Mouse (Mus musculus) CH12.LX (cell line): ENCODE data around the gene Ttll9. TPM values are rescaled to one million over a fixed set of nuclear protein-coding genes. Genes with fewer than 3 reads are reported as not detected.

Experiments used
- DNase-seq: peaks from one replicate; pipeline ENCODE4 v3.0.0-alpha.2; 2013; ENCODE audit errors: extremely low read depth
- H3K27ac ChIP-seq: 2 replicates; pipeline ENCODE4 v1.5.1; 2012; ENCODE audit warnings: low read depth, mild to moderate bottlenecking, control low read depth, moderate library complexity; ENCODE audit not compliant: insufficient read depth
- H3K27me3 ChIP-seq: replicated peaks from 2 replicates; pipeline ENCODE3; 2012; ENCODE audit warnings: inconsistent platforms
- H3K36me3 ChIP-seq, 2 experiments: replicated peaks in 1 of 2; 2 replicates each; pipeline versions ENCODE3 to v1.6.1; 2012; ENCODE audit warnings: inconsistent platforms in 1 of 2, low read length in 1 of 2, mild to moderate bottlenecking in 1 of 2, mixed read lengths in 1 of 2, moderate library complexity in 1 of 2; ENCODE audit not compliant: control insufficient read depth in 1 of 2, insufficient read depth in 1 of 2
- H3K4me1 ChIP-seq, 2 experiments: 2 replicates each; pipeline ENCODE4 v1.6.1; 2012; ENCODE audit warnings: inconsistent platforms in 1 of 2, moderate library complexity in 1 of 2; ENCODE audit not compliant: insufficient read depth in 2 of 2, control insufficient read depth in 1 of 2
- H3K4me2 ChIP-seq: 2 replicates; pipeline ENCODE4 v1.6.1; 2012; ENCODE audit warnings: low read depth, mild to moderate bottlenecking, control low read depth; ENCODE audit not compliant: poor library complexity, insufficient read depth, severe bottlenecking
- H3K4me3 ChIP-seq, 3 experiments: fragments of 150-350 bp in 1 of 3; sonication (generic) in 1 of 3; replicated peaks in 1 of 3; 2 replicates each; pipeline versions ENCODE3 to v1.5.1; 2011 to 2012; ENCODE audit warnings: low read depth in 2 of 3, low read length in 2 of 3, mild to moderate bottlenecking in 2 of 3, moderate library complexity in 2 of 3, control low read depth in 1 of 3, improper control_type of control experiment in 1 of 3, inconsistent platforms in 1 of 3, mixed read lengths in 1 of 3; ENCODE audit not compliant: poor library complexity in 1 of 3
- H3K79me2 ChIP-seq: replicated peaks from 2 replicates; pipeline ENCODE4 v1.6.1; 2012; ENCODE audit warnings: mild to moderate bottlenecking, moderate library complexity; ENCODE audit not compliant: control insufficient read depth, poor library complexity, insufficient read depth, severe bottlenecking; ENCODE audit errors: extremely low read depth
- H3K9ac ChIP-seq: 2 replicates; pipeline ENCODE4 v1.6.1; 2012; ENCODE audit warnings: low read depth, mild to moderate bottlenecking, control low read depth, moderate library complexity; ENCODE audit not compliant: insufficient read depth
- H3K9me3 ChIP-seq: replicated peaks from 2 replicates; pipeline ENCODE3; 2012; ENCODE audit warnings: low read length, inconsistent platforms, mixed read lengths
- BHLHE40 ChIP-seq: IDR thresholded peaks from 2 replicates; pipeline ENCODE4 v1.6.1; 2011; ENCODE audit warnings: mild to moderate bottlenecking, low read depth, low read length, improper control_type of control experiment
- CHD1 ChIP-seq: IDR thresholded peaks from 2 replicates; pipeline ENCODE4 v1.6.1; 2012; ENCODE audit warnings: low read depth, low read length, improper control_type of control experiment, inconsistent platforms
- ELF1 ChIP-seq: IDR thresholded peaks from 2 replicates; pipeline ENCODE4 v1.6.1; 2014; ENCODE audit warnings: low read depth, mild to moderate bottlenecking, inconsistent platforms, low read length, improper control_type of control experiment
- ETS1 ChIP-seq: conservative IDR thresholded peaks from 2 replicates; pipeline ENCODE4 v1.6.1; 2012; ENCODE audit warnings: low read depth, mild to moderate bottlenecking, inconsistent platforms, low read length, improper control_type of control experiment, moderate library complexity
- GABPA ChIP-seq: IDR thresholded peaks from 2 replicates; pipeline ENCODE4 v1.6.1; 2012; ENCODE audit warnings: low read depth, low read length, improper control_type of control experiment, inconsistent platforms; ENCODE audit not compliant: insufficient replicate concordance
- HCFC1 ChIP-seq: IDR thresholded peaks from 2 replicates; pipeline ENCODE4 v1.6.1; 2012; ENCODE audit warnings: low read depth, mild to moderate bottlenecking, inconsistent platforms, low read length, improper control_type of control experiment
- JUND ChIP-seq: conservative IDR thresholded peaks from 2 replicates; pipeline ENCODE4 v1.6.1; 2011; ENCODE audit warnings: low read depth, low read length, improper control_type of control experiment
- KAT2A ChIP-seq: IDR thresholded peaks from 2 replicates; pipeline ENCODE4 v1.6.1; 2012; ENCODE audit warnings: low read length, improper control_type of control experiment, inconsistent platforms; ENCODE audit not compliant: insufficient replicate concordance
- MAX ChIP-seq: IDR thresholded peaks from 2 replicates; pipeline ENCODE4 v1.6.1; 2011; ENCODE audit warnings: low read length, improper control_type of control experiment
- MEF2A ChIP-seq: IDR thresholded peaks from 2 replicates; pipeline ENCODE4 v1.6.1; 2014; ENCODE audit warnings: low read depth, mild to moderate bottlenecking, inconsistent platforms, low read length, improper control_type of control experiment, borderline replicate concordance
- MXI1 ChIP-seq: IDR thresholded peaks from 2 replicates; pipeline ENCODE4 v1.6.1; 2011; ENCODE audit warnings: mild to moderate bottlenecking, low read depth, low read length, improper control_type of control experiment
- MYC ChIP-seq: IDR thresholded peaks from 2 replicates; pipeline ENCODE4 v1.6.1; 2011; ENCODE audit warnings: low read depth, mild to moderate bottlenecking, improper control_type of control experiment, low read length
- NELFE ChIP-seq: IDR thresholded peaks from 2 replicates; pipeline ENCODE4 v1.6.1; 2011; ENCODE audit warnings: low read depth, low read length, improper control_type of control experiment
- NRF1 ChIP-seq: IDR thresholded peaks from 2 replicates; pipeline ENCODE4 v1.6.1; 2014; ENCODE audit warnings: low read depth, mild to moderate bottlenecking, inconsistent platforms, low read length, improper control_type of control experiment, moderate library complexity
- RAD21 ChIP-seq: IDR thresholded peaks from 2 replicates; pipeline ENCODE4 v1.6.1; 2011; ENCODE audit warnings: low read depth, mild to moderate bottlenecking, low read length, improper control_type of control experiment, moderate library complexity
- RCOR1 ChIP-seq: conservative IDR thresholded peaks from 2 replicates; pipeline ENCODE4 v1.6.1; 2012; ENCODE audit warnings: low read depth, mild to moderate bottlenecking, inconsistent platforms, low read length, improper control_type of control experiment
- SIN3A ChIP-seq: IDR thresholded peaks from 2 replicates; pipeline ENCODE4 v1.6.1; 2012; ENCODE audit warnings: low read length, improper control_type of control experiment, inconsistent platforms
- SMC3 ChIP-seq: IDR thresholded peaks from 2 replicates; pipeline ENCODE4 v1.6.1; 2011; ENCODE audit warnings: low read depth, low read length, improper control_type of control experiment
- USF1 ChIP-seq: IDR thresholded peaks from 2 replicates; pipeline ENCODE4 v1.6.1; 2014; ENCODE audit warnings: low read depth, mild to moderate bottlenecking, inconsistent platforms, low read length, improper control_type of control experiment
- USF2 ChIP-seq: conservative IDR thresholded peaks from 2 replicates; pipeline ENCODE4 v1.6.1; 2011; ENCODE audit warnings: low read depth, low read length, improper control_type of control experiment
- ZC3H11A ChIP-seq: IDR thresholded peaks from 2 replicates; pipeline ENCODE4 v1.6.1; 2012; ENCODE audit warnings: low read depth, mild to moderate bottlenecking, inconsistent platforms, low read length, improper control_type of control experiment
- ZMIZ1 ChIP-seq: IDR thresholded peaks from 2 replicates; pipeline ENCODE4 v1.6.1; 2012; ENCODE audit warnings: low read depth, mild to moderate bottlenecking, inconsistent platforms, low read length, improper control_type of control experiment
- ZNF384 ChIP-seq: IDR thresholded peaks from 2 replicates; pipeline ENCODE4 v1.6.1; 2012; ENCODE audit warnings: low read depth, low read length, improper control_type of control experiment, inconsistent platforms
- dilution Hi-C: fragments of 300-500 bp; cut with MboI; formaldehyde crosslinking; loops from 2 replicates; pipeline ENCODE4 v1.14.3; 2020; ENCODE audit warnings: low sequenced_read_pairs; ENCODE audit not compliant: extremely low pct_unique_long_range_greater_than_20kb, extremely low pct_ligation_motif_present
- in situ Hi-C: fragments of 300-500 bp; cut with MboI; formaldehyde crosslinking; loops from 3 replicates; pipeline ENCODE4 v1.14.3; 2019; ENCODE audit warnings: low sequenced_read_pairs, low pct_ligation_motif_present, low pct_unique_long_range_greater_than_20kb, mixed read lengths
- polyA plus RNA-seq: library from polyadenylated mRNA; unstranded; fragments of >175 nt; gene quantifications from 2 replicates; pipeline ENCODE4 v1.2.1, GENCODE M21; 2012; ENCODE audit warnings: low read depth; ENCODE audit not compliant: insufficient read length
- total RNA-seq, 2 experiments: library from RNA; depleted of rRNA; stranded (reverse); fragments of 300-350 nt in 1 of 2; fragments of >200 nt in 1 of 2; gene quantifications; 2 replicates each; pipeline ENCODE4 v1.2.3; 2012 to 2014

Gene Ttll9
- total and polyA plus RNA-seq, 3 experiments, result 1.5 to 1.7 (median 1.7) TPM

DNA sequence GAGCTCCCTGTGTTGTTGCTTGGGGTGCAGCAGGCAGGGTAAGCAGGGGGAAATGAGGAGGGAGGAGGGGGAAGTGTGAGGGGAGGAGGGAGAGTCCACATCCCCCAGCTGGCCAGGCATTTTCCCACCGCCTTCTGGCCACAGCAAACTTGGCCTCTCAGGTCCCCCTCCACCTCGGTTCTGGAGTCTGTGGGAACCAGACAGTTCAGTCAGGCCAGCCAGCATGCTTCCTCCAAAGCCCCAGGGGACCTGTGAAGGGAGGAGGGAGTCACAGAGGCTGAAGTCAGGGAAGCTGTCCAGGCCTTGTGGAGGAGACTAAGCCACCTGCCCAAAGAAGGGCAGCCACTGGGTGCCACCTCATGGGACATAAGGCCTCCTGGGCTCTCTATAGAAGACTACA lies 32.0 kb upstream of the Ttll9 start:
- H3K9me3 ChIP-seq, result no peaks in the 10 kb centered on the region

DNA sequence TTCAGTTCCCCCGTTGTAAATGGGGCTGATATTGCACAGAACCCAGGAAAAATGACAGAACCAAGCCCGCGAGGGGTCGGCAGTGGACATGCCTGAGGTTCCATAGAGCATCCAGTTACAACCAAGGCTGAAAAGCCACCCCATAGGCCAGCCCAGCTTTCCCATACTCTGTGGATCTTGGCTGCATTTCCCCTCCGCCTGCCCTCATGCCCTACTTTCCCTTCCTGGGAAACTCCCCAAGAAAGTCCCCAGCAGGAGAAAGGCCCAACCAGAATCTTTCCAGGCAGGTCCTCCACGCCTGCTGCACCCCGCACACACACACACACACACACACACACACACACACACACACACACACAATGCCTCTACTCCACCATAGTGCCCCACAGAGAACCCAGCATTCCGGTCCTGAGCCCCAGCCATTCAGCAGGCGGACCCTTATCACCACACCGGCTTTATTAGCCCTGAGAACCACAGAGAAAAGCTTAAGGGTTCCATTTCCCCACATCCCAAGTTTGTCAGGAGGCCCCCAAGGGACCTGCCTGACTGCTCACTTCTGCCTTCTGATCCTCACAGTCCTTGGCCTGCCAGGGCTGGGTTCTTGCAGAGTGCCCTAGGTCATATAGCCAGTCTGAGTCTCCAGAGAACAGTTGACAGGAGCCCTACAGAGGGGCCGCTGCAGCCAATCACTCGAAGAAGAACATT lies 30.7 kb upstream of the Ttll9 start:
- H3K4me1 ChIP-seq, result peaks cover 11 to 72% of the 10 kb centered on the region in 2 experiments
- peaks cover 27% of the 10 kb centered on the region for H3K27me3 ChIP-seq
- no peak for DNase-seq
- H3K4me2 ChIP-seq, result no peak overlapping the region
- H3K9ac ChIP-seq, result no peak overlapping the region
- H3K9me3 ChIP-seq, result no peaks in the 10 kb centered on the region
- H3K4me3 ChIP-seq, result peak overlapping the region; percentile 12 to 57 (median 46)
- H3K36me3 ChIP-seq, result no peaks in the 10 kb centered on the region
- no peaks in the 10 kb centered on the region for H3K79me2 ChIP-seq
- in situ Hi-C loops (no loop called here), dilution Hi-C loops (no loop called here)
- no peak for TF ChIP-seq JUND
- 0 out of 2 replicates have a peak, but pooled peaks have one; percentile 48 for TF ChIP-seq SIN3A
- no peak for TF ChIP-seq BHLHE40
- TF ChIP-seq MAX, result no peak
- no peak for TF ChIP-seq MYC
- no peak for TF ChIP-seq MXI1
- no peak for TF ChIP-seq ETS1
- no peak overlapping the region for H3K27ac ChIP-seq

More for the DNA sequence above, 32.0 kb upstream of the Ttll9 start:
- in situ Hi-C loops (no loop called here), dilution Hi-C loops (no loop called here)
- H3K79me2 ChIP-seq, result no peaks in the 10 kb centered on the region
- TF ChIP-seq ELF1, result no peak
- no peak for TF ChIP-seq SMC3
- no peak for TF ChIP-seq NELFE
- no peak for TF ChIP-seq MAX
- TF ChIP-seq MEF2A, result no peak
- TF ChIP-seq HCFC1, result no peak
- no peak for TF ChIP-seq CHD1
- TF ChIP-seq USF2, result no peak
- no peak for TF ChIP-seq RCOR1
- TF ChIP-seq KAT2A, result no peak
- no peak for TF ChIP-seq ZMIZ1
- TF ChIP-seq NRF1, result no peak
- TF ChIP-seq USF1, result no peak
- TF ChIP-seq RAD21, result no peak
- no peak for TF ChIP-seq BHLHE40
- TF ChIP-seq ZNF384, result no peak
- no peak for TF ChIP-seq ZC3H11A
- TF ChIP-seq GABPA, result no peak
- peak overlapping the region in 1 of 3 experiments; percentile 57 for H3K4me3 ChIP-seq
- H3K27me3 ChIP-seq, result peaks cover 13% of the 10 kb centered on the region
- no peak for DNase-seq
- H3K4me2 ChIP-seq, result no peak overlapping the region
- H3K4me1 ChIP-seq, result peaks cover 11 to 86% of the 10 kb centered on the region in 2 experiments
- no peak overlapping the region for H3K9ac ChIP-seq
- H3K36me3 ChIP-seq, result no peaks in the 10 kb centered on the region
- H3K27ac ChIP-seq, result no peak overlapping the region
